Mouse (Mus musculus) retina, adult 2 months (tissue): Measurements from ENCODE around the gene Ccdc28b.

Source experiments
- DNase-seq: peaks from one replicate; pipeline ENCODE4 v3.0.0-alpha.2; 2012; ENCODE audit warnings: low read depth, low spot score

The Ccdc28b gene

DNA sequence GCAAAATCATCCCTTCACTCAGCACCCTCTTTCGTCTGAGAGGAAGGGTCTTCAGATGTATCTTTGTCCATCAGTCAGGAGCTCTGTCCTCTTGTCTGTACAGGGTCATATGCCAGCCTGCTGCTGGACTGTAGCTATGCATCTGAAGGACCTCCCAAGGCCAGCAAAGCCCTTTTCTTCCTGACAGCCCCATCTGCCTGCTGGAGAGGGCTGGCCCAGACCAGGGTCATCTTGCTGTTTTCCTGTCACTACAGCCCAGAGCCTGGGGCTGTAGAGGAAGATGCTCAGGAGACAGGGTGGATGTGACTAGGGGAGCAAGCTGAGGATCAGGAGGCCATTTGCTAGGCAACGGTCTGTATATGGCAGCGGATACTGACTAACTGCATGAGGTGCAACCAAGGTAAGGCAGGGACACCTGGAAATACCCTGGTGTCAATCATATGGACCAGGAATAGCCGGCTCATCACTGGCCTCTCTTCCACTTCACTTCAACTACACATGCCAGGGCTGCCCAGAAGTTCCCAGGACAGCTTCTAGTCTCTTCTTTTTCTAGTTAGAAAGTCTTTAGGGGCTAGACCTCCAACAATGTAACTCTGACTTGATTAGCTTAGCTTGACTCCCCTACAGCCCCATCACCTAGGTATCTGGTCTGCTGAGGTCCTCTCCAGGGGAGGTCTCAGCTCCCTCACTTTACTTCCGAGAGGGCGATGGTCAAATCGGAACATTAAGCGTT is 778 bp downstream of the Ccdc28b start:
- no peak for DNase-seq

DNA sequence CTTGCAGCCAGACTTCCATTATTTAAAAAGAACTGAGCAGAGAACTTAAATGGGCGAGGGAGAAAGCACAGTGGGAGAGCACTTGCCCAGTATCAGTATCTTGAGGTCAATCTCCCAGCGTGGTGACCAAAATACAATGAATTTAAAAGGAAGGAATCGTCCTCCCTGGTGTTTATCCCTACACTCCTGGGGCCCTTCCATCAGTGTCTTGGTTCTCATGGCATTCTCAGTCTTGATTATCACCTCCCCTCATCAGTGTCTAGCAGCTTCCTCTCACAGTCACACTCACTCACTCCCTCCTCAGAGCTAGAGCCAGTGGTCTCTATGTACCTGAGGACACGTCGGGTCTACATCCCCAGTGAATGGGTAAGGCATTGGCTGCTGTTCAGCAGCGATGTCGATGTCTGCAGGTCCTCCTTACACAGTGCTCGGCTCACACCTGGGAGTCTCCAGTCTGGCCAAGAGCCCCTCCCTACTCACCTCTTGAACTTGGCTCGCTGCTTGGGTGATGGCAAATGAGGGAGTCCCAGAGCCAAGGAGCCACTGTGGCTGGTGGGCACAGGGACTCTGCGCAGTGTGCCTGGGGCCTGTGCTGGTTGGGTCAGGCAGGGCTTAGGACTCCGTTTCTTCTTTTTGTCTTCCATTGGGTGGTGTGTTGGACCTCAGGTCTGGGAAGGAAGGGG is 1.5 kb downstream of the Ccdc28b start:
- DNase-seq, result no peak

- DNase-seq, result no peak
Measured at GRCm38 (mm10) chr4:129621283-129621841, 2.4 kb downstream of the Ccdc28b start.

- DNase-seq, result no peak
Measured at GRCm38 (mm10) chr4:129620419-129621282, 3.1 kb downstream of the Ccdc28b start.

- DNase-seq, result peak; percentile 87
Measured at GRCm38 (mm10) chr4:129618786-129619691, 4.7 kb downstream of the Ccdc28b start, which contains the start of gene Iqcc. Gene Iqcc (minus strand): TSS chr4:129619099.

DNA sequence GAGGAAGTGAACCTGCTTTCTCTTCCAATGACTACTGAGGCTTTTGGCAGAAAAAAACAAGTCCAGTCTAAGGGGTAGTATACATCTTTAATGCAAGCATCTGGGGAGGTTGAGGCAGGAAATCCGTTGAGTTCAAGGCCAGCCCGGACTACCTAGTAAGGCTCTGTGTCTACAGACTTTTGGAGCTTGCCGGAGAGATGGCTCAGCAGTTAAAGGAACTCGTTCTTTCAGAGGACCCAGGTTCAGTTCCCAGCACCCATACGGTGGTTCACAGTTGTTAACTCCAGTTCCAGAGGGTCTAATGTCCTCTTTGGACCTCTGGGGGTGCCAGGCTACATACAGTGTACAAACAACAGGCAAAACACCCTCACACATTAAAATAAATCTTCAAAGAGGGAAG is 5.7 kb downstream of the Ccdc28b start:
- DNase-seq, result no peak

GRCm38 (mm10) chr4:129617121-129617641 is 6.6 kb downstream of the Ccdc28b start:
- DNase-seq, result no peak

GRCm38 (mm10) chr4:129616631-129617030 is 7.1 kb downstream of the Ccdc28b start:
- no peak for DNase-seq

- DNase-seq, result no peak
Measured at GRCm38 (mm10) chr4:129615801-129616290, 7.9 kb downstream of the Ccdc28b start.

- no peak for DNase-seq
Measured at GRCm38 (mm10) chr4:129614093-129614492, 9.7 kb downstream of the Ccdc28b start, which contains the start of gene Dcdc2b. Gene Dcdc2b (minus strand): TSS chr4:129614257.

GRCm38 (mm10) chr4:129610472-129610871 is 13.3 kb downstream of the Ccdc28b start:
- DNase-seq, result no peak

DNA sequence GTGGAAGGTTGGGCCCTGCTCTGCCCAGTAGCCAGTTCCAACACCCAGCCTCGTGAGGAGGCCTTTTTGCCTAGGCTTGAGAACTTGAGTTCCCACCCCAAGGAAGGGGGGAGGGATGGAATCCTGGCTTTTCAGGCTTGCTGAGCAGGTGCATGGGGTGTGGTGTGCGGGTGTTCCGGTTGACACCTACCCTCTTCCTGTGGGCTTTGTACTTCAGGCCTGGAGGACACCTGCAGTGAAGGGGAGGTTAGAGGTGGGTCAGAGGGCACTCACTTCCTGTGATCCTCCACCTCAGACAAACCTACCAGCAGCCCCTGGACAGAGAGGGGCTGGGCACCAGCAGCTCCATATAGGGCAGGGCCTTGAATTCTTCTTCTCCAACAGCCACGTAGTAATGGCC is 13.7 kb downstream of the Ccdc28b start:
- no peak for DNase-seq

DNA sequence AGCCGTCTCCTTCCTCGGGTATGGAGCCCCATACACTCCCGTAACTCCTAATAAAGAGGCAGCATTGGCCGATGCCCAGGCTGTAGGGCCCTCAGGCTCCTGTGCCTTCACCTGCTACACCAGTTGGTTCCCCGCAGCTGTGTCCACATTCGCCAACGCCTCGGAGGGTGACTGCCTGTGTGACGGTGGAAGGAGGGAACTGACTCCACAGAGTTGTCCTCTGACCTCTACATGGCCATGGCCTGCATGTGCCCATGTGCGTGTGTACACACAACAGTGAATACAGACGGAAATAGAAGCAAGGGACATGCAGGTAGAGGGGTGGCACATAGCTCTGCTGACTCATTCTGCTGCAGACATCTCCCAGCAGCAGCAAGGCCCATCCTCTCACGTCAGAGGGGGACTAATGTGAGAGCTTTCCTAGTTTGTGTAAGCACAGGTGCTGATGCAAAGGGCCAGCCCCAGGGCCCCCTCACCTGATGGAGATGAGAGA is 14.6 kb downstream of the Ccdc28b start:
- no peak for DNase-seq

GRCm38 (mm10) chr4:129608426-129609025 is 15.2 kb downstream of the Ccdc28b start:
- peak; percentile 63 for DNase-seq

GRCm38 (mm10) chr4:129600233-129601158 is 23.3 kb downstream of the Ccdc28b start, which contains the start of the genes Eif3i and Tmem234:
Gene Eif3i (minus strand): TSS chr4:129600648.
Gene Tmem234 (plus strand): TSS chr4:129600668.
- peak; percentile 61 for DNase-seq

- no peak for DNase-seq
Measured at GRCm38 (mm10) chr4:129588865-129589264, 34.9 kb downstream of the Ccdc28b start.

- DNase-seq, result no peak
Measured at GRCm38 (mm10) chr4:129586943-129587342, 36.8 kb downstream of the Ccdc28b start.

DNA sequence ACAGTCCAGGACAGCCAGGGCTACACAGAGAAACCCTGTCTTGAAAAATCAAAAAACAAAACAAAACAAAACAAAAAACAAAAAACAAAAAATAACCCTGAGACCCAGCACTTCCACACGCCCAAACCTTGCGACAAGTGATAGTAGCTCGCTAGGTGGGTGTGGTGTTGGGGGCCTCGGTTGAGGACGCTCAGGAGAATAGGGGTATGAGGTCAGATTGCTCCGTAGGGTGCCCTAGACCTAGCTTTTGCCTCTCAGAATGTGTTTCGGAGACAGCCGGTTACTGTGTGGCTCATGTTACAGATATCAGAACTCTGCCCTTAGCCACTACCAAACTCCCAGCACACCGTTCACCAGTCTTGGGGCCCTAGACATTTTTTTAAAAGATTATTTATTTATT is 38.0 kb downstream of the Ccdc28b start:
- no peak for DNase-seq
